Mouse (Mus musculus): ENCODE data around the gene Tut1. TPM values are rescaled to one million over a fixed set of nuclear protein-coding genes. Genes with fewer than 3 reads are reported as not detected.
"Not testable (repeated sequence)": the region's sequence is repeated elsewhere in the genome, so short reads cannot be mapped to it uniquely, and the experiment has no call there.

Gene Tut1
- total RNA-seq, 2 experiments from 2014 or later, result 16.7 to 16.8 TPM

DNA sequence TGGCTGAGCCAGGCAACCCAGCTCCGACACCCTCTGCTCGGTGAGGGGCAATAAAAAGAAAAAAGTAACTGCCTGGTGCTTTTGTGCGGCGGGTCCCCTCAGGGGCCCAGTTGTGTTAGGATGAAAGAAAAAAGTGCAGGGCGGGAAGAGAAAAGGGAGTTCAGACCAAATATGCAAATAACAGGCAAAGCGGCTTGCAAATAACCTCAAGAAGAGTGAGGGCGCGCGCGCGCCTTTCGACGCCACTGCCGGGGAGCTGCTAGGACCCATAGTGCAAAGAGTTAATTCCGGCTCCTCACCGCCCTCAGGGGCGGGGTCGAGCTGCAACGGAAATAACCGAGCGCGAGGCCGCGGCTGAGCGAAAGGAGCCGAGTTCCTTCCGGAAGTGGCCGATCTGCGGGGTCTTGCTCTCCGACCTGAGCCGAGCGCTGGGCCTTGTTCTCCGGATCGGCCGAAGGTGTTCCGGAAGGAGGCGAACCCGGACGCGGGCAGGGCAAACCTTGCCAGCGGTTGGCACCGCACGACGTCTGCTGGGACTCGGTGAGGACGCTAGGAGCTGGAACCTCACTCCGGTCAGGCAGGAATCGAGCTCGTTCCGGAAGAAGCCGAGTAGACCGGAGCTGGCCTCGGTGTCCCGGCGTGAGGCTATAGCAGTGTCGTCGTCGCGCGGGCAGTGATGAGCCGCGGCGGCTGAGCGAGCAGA lies 12.0 kb upstream of the Tut1 start, which contains the start of gene Mta2:
TSS of gene Mta2 (plus strand) at position 361 of the 703 bp plus-strand sequence.
- intact Hi-C loops (cut with DNase I), result no loop called here
- DNase-seq (ENCODE audit: low spot score in 2 of 2), result peak; percentile 95 to 96

DNA sequence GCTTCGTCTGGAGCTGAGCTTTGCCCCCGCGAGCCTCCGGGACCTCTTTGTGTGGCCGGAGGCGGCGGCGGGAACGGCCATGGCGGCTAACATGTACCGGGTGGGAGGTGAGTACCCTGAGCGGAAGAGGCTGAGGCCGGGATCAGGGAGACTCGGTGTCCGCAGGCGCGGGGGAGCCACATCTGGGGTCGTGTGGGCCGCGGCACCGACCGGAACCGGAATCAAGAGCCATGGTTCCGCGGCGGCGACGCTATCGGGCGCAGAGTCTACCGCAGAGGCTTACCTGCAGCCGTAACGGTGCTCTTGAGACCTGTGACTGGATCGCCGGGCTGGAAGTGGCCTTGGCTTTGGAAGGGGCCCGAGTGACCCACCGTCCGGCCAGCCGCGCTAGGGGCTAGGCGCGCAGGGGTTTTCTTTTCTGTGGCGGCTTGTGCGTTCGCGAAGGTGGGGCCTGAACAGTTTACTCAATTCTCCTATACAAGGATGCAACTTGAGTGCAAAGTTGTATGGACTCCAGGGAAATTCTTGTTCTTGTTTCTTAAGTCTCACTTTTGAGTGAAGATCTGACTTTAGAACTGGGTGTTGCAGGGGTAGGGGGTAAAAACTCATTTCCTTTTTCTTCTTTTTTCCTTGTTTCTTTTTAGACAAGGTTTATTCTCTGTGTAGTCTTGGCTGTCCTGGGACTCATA lies 11.2 kb upstream of the Tut1 start:
- intact Hi-C loops (cut with DNase I), result no loop called here

DNA sequence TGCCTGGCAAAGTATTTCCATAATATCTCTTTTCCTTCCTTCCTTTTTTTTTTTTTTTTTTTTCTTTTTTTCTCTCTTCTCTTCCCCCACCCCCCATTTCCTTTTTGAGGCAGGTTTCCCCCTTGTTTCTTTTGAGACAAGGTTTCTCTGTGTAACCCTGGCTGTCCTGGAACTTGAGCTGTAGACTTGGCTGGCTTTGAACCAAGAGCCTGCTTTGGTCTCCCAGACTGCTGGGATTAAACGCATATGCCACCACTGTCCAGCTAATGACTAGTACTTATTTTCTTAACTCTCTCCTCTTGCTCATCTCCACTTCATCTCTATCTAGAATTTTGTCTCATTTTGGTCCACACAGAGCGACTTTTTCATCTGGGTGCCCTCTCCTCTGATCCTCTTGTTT lies 10.6 kb upstream of the Tut1 start:
- intact Hi-C loops (cut with DNase I), result no loop called here
- DNase-seq (ENCODE audit: low spot score in 2 of 2), result no peak

More for the DNA sequence above, 11.2 kb upstream of the Tut1 start:
- DNase-seq (ENCODE audit: low spot score in 2 of 2), result peak in 1 of 2 experiments; percentile 59

DNA sequence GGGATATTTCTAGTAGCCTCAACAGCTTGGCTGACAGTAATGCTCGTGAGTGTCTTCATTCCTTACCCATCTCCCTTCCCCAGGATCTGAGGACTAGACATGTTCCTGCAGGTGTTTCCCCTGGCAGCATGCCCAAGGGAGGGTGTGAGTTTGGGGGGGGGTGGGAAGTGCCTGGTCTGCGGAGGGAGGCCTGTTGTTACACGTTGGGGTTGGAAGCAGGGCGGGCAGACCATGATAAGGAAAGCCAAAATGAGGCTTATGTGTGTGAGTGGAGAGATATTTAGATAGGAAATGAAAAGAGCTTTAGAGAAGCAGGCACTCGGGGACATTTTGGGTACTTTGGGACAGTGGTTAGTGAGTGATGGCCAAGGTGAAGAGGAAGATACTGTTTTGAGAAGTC lies 9.6 kb upstream of the Tut1 start:
- DNase-seq (ENCODE audit: low spot score in 2 of 2), result no peak
- intact Hi-C loops (cut with DNase I), result no loop called here

DNA sequence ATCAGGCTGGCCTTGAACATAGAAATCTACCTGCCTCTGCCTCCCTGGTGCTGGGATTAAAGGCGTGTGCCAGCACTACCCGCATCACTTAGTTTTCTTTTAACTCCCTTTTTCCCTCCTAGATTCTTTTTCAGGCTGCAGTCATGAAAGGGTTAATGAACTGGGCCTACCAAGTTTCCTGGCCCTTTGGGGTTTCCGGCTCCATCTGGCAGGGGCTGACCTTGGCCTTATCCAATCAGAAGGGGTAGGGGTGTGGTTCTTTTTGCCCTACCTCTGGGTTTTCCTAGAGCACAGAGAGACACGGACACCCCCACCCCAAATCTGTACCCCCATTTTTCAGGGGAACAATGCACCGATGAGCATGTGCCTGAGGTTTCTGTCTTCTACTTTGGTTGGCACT lies 8.9 kb upstream of the Tut1 start:
- peak in 1 of 2 experiments; percentile 44 for DNase-seq (ENCODE audit: low spot score in 2 of 2)
- intact Hi-C loops (cut with DNase I), result no loop called here

DNA sequence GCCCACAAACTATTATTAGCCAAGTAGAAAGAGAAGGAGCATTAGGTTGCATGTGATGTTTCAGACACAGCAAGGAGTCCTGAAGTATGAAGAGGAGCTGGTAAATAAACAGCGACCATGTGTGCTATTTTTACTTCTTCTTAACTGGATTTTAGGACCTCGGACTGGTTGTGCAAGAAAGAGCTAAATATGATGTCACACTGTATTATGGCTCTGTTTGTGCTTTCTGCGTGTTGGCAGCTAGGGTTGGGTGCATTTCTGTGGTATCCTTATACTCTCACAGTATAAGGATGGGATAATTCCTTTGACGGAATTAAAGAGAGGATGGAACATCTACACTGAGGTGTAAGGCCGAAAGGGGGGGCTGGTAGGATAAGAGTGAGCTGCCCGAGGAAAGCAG lies 8.4 kb upstream of the Tut1 start:
- intact Hi-C loops (cut with DNase I), result no loop called here
- DNase-seq (ENCODE audit: low spot score in 2 of 2), result no peak

DNA sequence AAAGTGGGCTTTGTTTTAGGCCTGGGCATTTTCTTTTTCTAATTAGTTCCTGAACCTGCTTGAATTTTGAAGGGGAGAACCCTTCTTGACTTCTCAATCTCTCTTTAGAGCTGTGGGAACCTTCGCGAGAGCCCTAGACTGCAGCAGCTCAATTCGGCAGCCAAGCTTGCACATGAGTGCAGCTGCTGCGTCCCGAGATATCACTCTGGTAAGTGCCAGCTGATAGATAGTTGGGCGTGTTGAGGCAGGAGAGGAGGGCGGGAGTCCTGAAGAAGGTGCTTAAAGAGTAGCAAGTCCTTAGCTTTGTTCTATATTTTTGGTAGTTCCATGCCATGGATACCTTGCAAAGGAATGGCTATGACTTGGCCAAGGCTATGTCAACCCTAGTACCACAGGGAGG lies 6.7 kb upstream of the Tut1 start:
- DNase-seq (ENCODE audit: low spot score in 2 of 2), result no peak
- intact Hi-C loops (cut with DNase I), result no loop called here

DNA sequence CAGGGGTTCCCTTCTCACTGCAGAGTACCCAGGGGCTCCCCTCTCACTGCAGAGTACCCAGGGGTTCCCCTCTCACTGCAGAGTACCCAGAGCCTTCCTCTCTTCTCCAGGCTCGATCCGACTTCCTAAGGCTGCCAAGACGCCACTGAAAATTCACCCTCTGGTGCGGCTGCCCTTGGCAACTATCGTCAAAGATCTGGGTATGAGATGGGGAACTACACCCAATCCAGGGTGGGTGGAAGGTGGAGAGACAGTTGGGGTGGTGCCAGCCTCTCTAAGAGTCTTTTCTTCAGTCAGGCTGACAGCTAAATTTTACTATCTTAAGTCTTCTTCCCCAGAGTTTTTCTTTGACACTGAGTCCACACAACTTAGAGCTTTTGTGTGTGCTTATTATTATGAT lies 3.5 kb upstream of the Tut1 start:
- no peak for DNase-seq (ENCODE audit: low spot score in 2 of 2)
- intact Hi-C loops (cut with DNase I), result loop anchor here (10.0 kb wide), 1 partner anchor 105 kb away; no protein-coding TSS in a partner anchor

DNA sequence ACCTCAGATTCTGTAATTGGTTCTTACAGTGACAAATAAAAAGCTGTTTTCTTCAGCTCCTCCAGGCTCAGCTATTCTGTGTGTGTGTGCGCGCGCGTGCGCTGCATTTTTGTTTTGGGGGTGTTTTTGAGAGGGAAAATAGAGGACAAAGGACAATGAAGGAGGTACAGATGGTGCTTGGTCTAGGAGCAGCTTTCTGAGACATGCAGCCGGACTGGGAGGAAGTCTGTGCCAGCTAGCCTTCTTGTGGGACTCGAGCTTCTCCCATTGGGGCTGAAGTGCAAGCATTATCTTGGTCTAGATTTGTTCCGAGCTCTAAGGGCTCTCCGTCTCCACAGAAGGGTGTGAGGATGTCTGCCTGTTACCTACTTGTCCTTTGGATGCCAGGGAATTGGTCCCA lies 1.4 kb upstream of the Tut1 start:
- intact Hi-C loops (cut with DNase I), result loop anchor here (10.0 kb wide), 1 partner anchor 107 kb away; no protein-coding TSS in a partner anchor

DNA sequence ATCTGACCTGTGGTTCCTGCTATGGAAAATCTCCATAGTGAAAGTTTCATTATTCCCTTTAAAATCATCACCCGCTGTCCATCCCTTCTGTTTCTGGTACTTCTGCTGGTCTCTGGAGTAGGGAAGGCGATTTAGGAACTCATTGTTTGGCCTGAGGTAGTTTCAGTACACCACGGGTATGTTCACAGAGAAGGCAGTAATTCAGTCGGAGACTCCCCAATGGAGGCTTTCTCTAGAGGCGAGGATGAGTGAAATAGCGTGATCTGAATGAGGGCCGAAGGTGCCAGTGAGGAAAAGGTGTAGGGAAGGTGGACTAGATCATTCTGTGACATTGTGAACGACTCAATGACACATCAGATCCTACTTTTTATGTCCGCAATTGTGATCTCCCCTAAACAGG lies 524 bp downstream of the Tut1 start:
- intact Hi-C loops (cut with DNase I), result loop anchor here (10.0 kb wide), 1 partner anchor 109 kb away; no protein-coding TSS in a partner anchor
- no peak for DNase-seq (ENCODE audit: low spot score in 2 of 2)

More for the DNA sequence above, 1.4 kb upstream of the Tut1 start:
- DNase-seq (ENCODE audit: low spot score in 2 of 2), result peak in 1 of 2 experiments; percentile 56

DNA sequence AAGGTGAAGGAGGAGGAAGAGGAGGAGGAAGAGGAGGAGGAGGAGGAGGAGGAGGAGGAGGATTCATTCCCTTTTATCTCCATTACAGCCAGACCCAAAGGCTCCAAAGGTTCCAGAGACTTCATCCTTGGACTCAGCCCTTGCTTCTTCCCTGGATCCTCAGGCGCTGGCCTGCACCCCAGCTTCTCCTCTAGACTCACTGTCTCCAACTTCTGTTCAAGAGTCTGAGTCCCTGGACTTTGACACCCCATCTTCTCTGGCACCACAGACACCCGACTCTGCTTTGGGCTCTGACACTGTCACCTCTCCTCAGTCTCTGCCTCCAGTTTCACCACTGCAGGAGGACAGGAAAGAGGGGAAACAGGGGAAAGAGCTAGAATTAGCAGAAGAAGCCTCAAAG lies 8.6 kb downstream of the Tut1 start:
- no peak for DNase-seq (ENCODE audit: low spot score in 2 of 2)
- intact Hi-C loops (cut with DNase I), result no loop called here

DNA sequence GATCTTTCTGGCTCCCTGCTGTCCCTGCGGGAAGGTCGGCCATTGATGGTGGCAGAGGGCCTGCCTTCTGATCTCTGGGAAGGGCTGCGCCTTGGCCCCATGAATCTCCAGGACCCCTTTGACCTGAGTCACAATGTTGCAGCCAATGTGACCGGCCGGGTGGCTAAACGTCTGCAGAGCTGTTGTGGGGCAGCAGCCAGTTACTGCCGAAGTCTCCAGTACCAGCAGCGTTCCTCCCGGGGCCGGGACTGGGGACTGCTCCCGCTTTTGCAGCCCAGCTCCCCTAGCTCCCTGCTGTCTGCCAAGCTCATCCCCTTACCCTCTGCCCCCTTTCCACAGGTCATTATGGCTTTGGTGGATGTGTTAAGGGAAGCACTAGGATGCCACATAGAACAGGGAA lies 11.4 kb downstream of the Tut1 start:
- intact Hi-C loops (cut with DNase I), result no loop called here
- no peak for DNase-seq (ENCODE audit: low spot score in 2 of 2)

DNA sequence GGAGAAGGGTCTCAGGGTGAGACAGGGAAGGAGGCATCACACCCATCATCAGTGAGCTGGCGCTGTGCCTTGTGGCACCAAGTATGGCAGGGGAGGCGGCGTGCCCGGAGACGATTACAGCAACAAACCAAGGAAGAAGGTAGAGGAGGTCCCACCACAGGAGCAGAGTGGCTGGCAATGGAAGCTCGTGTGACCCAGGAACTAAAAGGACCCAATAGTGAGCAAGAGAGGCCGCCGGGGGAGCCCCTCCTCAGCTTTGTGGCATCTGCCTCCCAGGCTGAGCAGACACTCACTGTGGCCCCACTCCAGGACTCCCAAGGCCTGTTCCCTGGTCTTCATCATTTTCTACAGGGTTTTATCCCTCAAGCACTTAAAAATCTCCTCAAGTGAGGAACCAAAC lies 12.1 kb downstream of the Tut1 start:
- DNase-seq (ENCODE audit: low spot score in 2 of 2), result no peak
- intact Hi-C loops (cut with DNase I), result no loop called here

DNA sequence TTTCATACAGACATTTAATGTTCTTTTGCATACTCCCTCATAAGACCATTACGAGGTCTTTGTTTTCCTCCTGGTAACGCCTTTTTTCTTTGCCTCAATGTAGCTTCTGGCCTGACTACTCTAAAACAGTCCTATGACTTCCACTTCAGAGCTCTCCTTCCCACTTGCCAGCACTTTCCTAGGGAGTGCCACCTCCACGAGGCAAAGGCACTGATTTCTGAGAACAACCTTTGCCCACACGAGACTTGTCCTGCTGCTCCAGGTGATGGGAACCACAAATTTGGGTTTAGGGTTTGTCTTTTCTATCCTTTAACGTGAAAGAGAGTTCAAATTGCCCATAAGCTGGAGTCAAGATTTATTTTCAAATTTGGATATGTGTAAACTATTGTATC lies 12.5 kb downstream of the Tut1 start:
- intact Hi-C loops (cut with DNase I), result no loop called here
- DNase-seq (ENCODE audit: low spot score in 2 of 2), result no peak

DNA sequence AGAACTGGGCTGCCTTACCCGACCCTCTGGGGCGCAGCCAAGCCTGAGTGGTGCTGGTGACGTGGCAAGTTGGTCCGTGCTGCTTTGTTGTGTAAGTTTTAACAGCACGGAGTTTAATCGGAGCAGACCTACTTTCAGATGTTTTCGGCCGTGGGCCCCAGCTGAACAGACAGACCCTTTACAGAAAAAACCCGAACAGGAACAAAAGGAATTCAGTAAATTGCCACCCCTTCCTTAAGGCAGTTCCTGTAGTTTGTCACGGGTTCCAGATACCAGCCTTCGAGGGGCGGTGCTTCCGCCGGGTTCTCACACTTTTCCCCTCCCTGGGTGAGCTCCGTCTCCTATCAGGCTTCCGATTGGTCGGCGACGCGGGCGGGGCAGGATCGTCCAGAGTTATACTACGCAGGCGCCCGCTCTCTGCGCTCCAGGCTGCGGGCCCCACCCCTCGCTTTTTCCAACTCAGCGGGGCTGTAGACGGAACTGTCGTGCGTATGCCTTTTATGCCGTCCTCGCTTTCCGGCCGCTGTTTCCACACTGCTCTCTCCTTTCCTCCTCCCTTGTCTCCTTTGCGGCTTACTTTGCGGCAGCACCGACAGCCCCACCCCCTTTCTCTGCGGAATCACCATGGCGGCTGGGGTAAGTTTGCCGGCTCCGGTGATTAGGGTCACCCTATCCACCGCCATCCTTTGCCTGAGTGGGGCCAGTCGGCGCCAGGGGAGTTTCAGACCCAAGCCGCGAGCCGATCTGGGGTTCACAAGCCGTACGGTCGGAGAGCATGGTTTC lies 13.1 kb downstream of the Tut1 start, which contains the start of gene Eef1g:
TSS of gene Eef1g (plus strand) at position 452 of the 783 bp plus-strand sequence.
- peak; percentile 99 to 100 for DNase-seq (ENCODE audit: low spot score in 2 of 2)
- intact Hi-C loops (cut with DNase I), result no loop called here

DNA sequence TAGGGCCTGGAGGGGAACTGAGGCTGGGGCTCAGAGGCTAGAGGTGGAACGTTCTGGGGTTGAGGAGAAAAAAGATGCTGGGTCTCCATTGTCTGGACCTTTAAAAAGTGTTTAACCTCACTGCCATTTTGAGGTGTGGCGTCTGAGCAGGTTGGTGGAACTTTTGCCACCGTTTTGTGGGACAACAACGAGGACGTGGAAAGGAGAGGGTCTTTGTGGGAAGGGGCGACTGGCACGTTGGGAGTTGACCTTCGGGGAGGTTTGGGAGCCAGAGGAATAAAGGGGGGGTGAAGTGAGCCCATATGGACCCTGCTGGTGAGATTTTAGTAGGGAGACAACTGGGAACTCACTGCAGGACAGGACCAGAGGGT lies 13.7 kb downstream of the Tut1 start:
- intact Hi-C loops (cut with DNase I), result no loop called here
- DNase-seq (ENCODE audit: low spot score in 2 of 2), result no peak

DNA sequence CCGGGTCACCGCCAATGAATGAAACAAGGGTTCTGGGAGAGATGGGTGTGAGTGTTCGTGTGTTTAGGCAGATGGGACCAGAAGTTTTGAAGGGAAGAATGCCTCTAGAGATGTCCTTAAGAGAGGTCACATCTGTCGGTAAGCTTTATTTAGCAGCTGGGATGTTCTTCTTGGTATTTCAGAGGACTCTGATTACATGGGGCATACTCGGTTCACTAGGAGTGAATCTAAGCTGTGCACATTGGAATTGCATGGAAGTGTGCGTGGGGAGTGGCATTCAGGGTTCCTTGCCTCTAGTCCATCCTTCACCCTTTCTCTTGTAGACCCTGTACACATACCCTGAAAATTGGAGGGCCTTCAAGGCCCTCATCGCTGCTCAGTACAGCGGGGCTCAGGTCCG lies 14.2 kb downstream of the Tut1 start:
- intact Hi-C loops (cut with DNase I), result no loop called here
- DNase-seq (ENCODE audit: low spot score in 2 of 2), result no peak

DNA sequence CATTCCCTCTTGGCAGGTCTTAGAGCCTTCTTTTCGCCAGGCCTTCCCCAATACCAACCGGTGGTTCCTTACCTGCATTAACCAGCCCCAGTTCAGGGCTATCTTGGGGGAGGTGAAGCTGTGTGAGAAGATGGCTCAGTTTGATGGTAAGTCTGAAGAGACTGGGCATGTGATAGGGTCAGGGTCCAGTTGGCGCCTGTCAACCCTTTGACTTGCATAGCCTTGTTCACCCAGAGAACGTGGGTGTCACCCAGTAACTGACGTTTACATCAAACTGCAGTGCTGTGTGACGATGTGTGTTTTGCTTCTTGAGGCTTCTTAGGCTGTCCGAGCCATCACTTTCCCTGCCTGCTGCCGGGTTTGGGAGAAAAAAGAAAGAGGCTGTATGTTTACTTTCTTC lies 18.8 kb downstream of the Tut1 start:
- DNase-seq (ENCODE audit: low spot score in 2 of 2); intact Hi-C loops (cut with DNase I): not testable (repeated sequence)

DNA sequence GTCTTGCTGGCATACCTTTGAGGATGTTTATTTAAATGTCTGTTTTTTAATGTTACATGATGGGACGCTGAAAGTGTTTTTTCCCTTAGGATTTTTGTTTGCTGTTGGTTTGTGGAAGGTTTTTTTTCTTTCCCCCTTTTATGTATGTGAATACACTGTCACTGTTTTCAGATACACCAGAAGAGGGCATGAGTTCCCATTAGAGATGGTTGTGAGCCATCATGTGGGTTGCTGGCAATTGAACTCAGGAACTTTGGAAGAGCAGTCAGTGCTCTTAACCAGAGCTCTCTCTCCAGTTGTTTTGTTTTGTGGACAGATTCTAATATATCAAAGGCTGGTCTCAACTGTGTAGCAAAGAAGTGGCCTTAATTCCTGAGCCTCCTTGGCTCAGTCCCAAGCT lies 21.0 kb downstream of the Tut1 start:
- no peak for DNase-seq (ENCODE audit: low spot score in 2 of 2)
- intact Hi-C loops (cut with DNase I), result loop anchor here (5.0 kb wide), 1 partner anchor 138 kb away; no protein-coding TSS in a partner anchor

DNA sequence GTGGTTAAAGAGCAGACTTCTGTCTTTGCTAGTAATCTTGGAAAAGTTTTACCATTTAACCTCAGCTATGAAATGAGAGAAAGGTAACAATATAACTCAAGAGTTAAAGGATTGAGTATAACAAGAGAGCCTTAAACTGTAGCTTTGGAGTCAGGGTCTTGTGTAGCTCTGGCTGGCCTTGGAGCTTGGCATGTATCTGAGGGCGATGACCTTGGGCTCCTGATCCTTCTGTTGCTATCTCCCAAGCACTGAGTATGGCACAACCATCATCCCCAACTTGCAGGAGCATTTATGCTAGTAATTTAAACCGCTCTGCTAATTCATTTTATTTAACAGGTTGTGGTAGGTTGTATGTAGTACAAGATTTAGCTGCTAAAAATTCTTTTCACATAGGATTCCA lies 21.8 kb downstream of the Tut1 start:
- intact Hi-C loops (cut with DNase I), result loop anchor here (5.0 kb wide), 1 partner anchor 137 kb away; no protein-coding TSS in a partner anchor
- DNase-seq (ENCODE audit: low spot score in 2 of 2), result no peak

Measured in left cerebral cortex, postnatal 14 days (tissue).